Mouse (Mus musculus): ENCODE measurements around the gene Arhgdib.

GRCm38 (mm10) chr6:136955240-136955639 lies 13.5 kb upstream of the Arhgdib start:
- no peak for TF ChIP-seq TBP (conservative IDR thresholded peaks at IDR 0.05; ENCODE audit: low read depth, low read length)
- TF ChIP-seq KAT2A (IDR thresholded peaks at IDR 0.05; ENCODE audit: insufficient replicate concordance, low read length): no peak
- TF ChIP-seq POLR2A (IDR thresholded peaks at IDR 0.05; ENCODE audit: low read depth, low read length): no peak
- TF ChIP-seq CTCF (conservative IDR thresholded peaks at IDR 0.05 in 1 of 2, IDR thresholded peaks at IDR 0.05 in 1 of 2; ENCODE audit: low read depth in 2 of 2, low read length in 2 of 2): no peak
- TF ChIP-seq USF2 (conservative IDR thresholded peaks at IDR 0.05; ENCODE audit: low read depth, low read length): no peak
- no peak for TF ChIP-seq IRF4 (IDR thresholded peaks at IDR 0.05; ENCODE audit: low read depth, low read length)
- TF ChIP-seq GABPA (IDR thresholded peaks at IDR 0.05; ENCODE audit: insufficient replicate concordance, low read depth, low read length): no peak
- no peak for TF ChIP-seq ZC3H11A (IDR thresholded peaks at IDR 0.05; ENCODE audit: low read depth, low read length)
- no peak for TF ChIP-seq HCFC1 (IDR thresholded peaks at IDR 0.05; ENCODE audit: low read depth, low read length)
- no peak for TF ChIP-seq EP300 (IDR thresholded peaks at IDR 0.05; ENCODE audit: low read length)
